Mouse (Mus musculus) retina, adult 2 months (tissue): Measurements from ENCODE around the gene Slc27a2.
"Not testable (repeated sequence)": the region's sequence is repeated elsewhere in the genome, so short reads cannot be mapped to it uniquely, and the experiment has no call there.

Source experiments
- DNase-seq: peaks from one replicate; pipeline ENCODE4 v3.0.0-alpha.2; 2012; ENCODE audit warnings: low read depth, low spot score

The Slc27a2 gene

GRCm38 (mm10) chr2:126552357-126553290 lies at the start of gene Slc27a2:
Gene Slc27a2, plus strand, starts transcription at chr2:126552407.
- no peak for DNase-seq

GRCm38 (mm10) chr2:126505156-126505555 lies 47.1 kb upstream of the Slc27a2 start:
- no peak for DNase-seq

GRCm38 (mm10) chr2:126507477-126507876 lies 44.7 kb upstream of the Slc27a2 start:
- DNase-seq: no peak

- DNase-seq: no peak
These were observed 44.0 kb upstream of the Slc27a2 start for GRCm38 (mm10) chr2:126508228-126508627.

- DNase-seq: no peak
These were observed 37.0 kb upstream of the Slc27a2 start for GRCm38 (mm10) chr2:126515069-126515826.

- no peak for DNase-seq
These were observed 32.2 kb upstream of the Slc27a2 start for GRCm38 (mm10) chr2:126519872-126520581.

- peak; percentile 34 for DNase-seq
These were observed 31.4 kb upstream of the Slc27a2 start for GRCm38 (mm10) chr2:126520828-126521227.

- no peak for DNase-seq
These were observed 30.7 kb upstream of the Slc27a2 start for GRCm38 (mm10) chr2:126521471-126521870.

- no peak for DNase-seq
These were observed 30.2 kb upstream of the Slc27a2 start for GRCm38 (mm10) chr2:126522056-126522455.

- DNase-seq: not testable (repeated sequence)
These were observed 29.0 kb upstream of the Slc27a2 start for GRCm38 (mm10) chr2:126523101-126523745.

- no peak for DNase-seq
These were observed 27.9 kb upstream of the Slc27a2 start for GRCm38 (mm10) chr2:126524271-126524670.

GRCm38 (mm10) chr2:126527461-126527860 lies 24.7 kb upstream of the Slc27a2 start:
- no peak for DNase-seq

GRCm38 (mm10) chr2:126530581-126530980 lies 21.6 kb upstream of the Slc27a2 start:
- DNase-seq: no peak

GRCm38 (mm10) chr2:126537654-126538053 lies 14.6 kb upstream of the Slc27a2 start:
- DNase-seq: no peak

GRCm38 (mm10) chr2:126540390-126540925 lies 11.7 kb upstream of the Slc27a2 start:
- no peak for DNase-seq

GRCm38 (mm10) chr2:126542211-126542610 lies 10.0 kb upstream of the Slc27a2 start:
- no peak for DNase-seq

- DNase-seq: no peak
These were observed 6.9 kb upstream of the Slc27a2 start for GRCm38 (mm10) chr2:126545297-126545696.

- no peak for DNase-seq
These were observed 5.8 kb upstream of the Slc27a2 start for GRCm38 (mm10) chr2:126546392-126546791.

GRCm38 (mm10) chr2:126549681-126550080 lies 2.5 kb upstream of the Slc27a2 start:
- DNase-seq: no peak

GRCm38 (mm10) chr2:126551244-126551890 lies 840 bp upstream of the Slc27a2 start:
- no peak for DNase-seq

GRCm38 (mm10) chr2:126551896-126552295 lies 311 bp upstream of the Slc27a2 start:
- no peak for DNase-seq
